Mouse (Mus musculus) liver, postnatal 0 days (tissue): ENCODE data around the gene Gm9945.

Experiments
- CTCF ChIP-seq: sonication (generic); IDR thresholded peaks from 2 replicates; pipeline ENCODE4 v1.5.1; 2016; ENCODE audit warnings: antibody characterized with exemption, low read depth
- EP300 ChIP-seq: IDR thresholded peaks from 2 replicates; pipeline ENCODE4 v1.6.1; 2016; ENCODE audit warnings: antibody characterized with exemption, low read depth, mild to moderate bottlenecking

DNA sequence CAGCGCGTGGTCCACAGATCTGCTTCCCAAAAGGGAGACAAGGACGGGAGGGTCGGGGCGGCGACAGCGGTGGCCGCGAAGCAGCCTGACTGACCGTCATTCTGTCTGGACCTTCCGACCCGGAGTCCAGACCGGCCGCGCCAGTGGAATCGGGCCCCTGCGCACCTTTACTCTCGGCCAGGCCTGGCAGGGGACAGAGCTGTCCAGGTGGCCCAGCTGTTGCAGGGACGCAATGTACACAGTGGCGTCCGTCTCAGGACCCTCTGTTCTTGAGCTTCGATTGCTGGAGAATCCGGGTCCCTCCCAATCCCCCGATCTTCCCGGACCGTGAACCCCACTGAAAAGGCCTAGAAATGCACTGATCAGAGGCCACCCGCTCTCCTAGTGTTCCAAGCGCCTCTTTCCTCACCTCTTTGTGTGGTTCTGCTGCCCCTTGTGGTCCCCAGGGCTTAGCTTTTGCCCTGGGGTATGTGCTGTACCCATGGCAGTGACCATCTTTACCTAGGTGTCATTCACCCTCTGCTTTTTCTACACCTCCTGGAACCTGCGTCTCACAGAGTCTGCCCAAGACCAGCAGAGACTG is 22.5 kb upstream of the Gm9945 start:
- peak; percentile 47 for TF ChIP-seq CTCF
- no peak for TF ChIP-seq EP300
